Comparison of ENCODE assay signal across 11 mouse cellular contexts in genomic region chr7:100017056-100017455, GRCm38 (mm10). TPM values are rescaled to one million over a fixed set of nuclear protein-coding genes. Genes with fewer than 3 reads are reported as not detected.
"Had no signal": no experiment of that assay in that cellular context is flagged by ENCODE, and none has a peak within 500 bp of the region (broad histone marks: within the 10 kb centered on the region; RNA-seq: fewer than 3 reads in every experiment).

No protein-coding gene starts in this region.

- DNase-seq: kidney, adult 2 months; kidney, postnatal 25 days; layer of hippocampus, adult 9-11 months; liver, postnatal 0 days; lung, embryonic 14.5 days; midbrain, embryonic 14.5 days; spleen, adult 18-20 months; thymus, adult 18-20 months; thymus, postnatal 36 days had no signal

RNA-seq across cellular contexts. Expression of gene Chrdl2, which starts 11.1 kb away (rescaled TPM):
- total RNA-seq: liver, adult 2 months; megakaryocyte, adult 5-6 weeks had no signal
